Mouse (Mus musculus): ENCODE results near the gene Kcnk6. TPM values are rescaled to one million over a fixed set of nuclear protein-coding genes. Genes with fewer than 3 reads are reported as not detected.
"Not testable (repeated sequence)": the region's sequence is repeated elsewhere in the genome, so short reads cannot be mapped to it uniquely, and the experiment has no call there.

The Kcnk6 gene
- total and polyA plus RNA-seq, 3 experiments: 1.4 to 5.2 TPM; not detected in 1

GRCm38 (mm10) chr7:29214236-29214635 is 18.1 kb downstream of the Kcnk6 start (continued):
- TF ChIP-seq JUND (IDR thresholded peaks at IDR 0.05; ENCODE audit: low read depth, low read length): no peak

- H3K9me3 ChIP-seq (replicated peaks; ENCODE audit: insufficient read depth, low read length): no peaks in the 10 kb centered on the region
- H3K79me2 ChIP-seq (ENCODE audit: control insufficient read depth, insufficient read depth, low read length, poor library complexity): no peaks in the 10 kb centered on the region
- H3K27me3 ChIP-seq (ENCODE audit: control insufficient read depth in 1 of 2, insufficient read depth in 2 of 2, low read length in 2 of 2): no peaks in the 10 kb centered on the region
- DNase-seq (ENCODE audit: low read depth, low spot score): no peak
- peaks cover 1 to 3% of the 10 kb centered on the region in 2 experiments; a peak in 3 of 4 replicates for H3K4me1 ChIP-seq (ENCODE audit: control insufficient read depth in 1 of 2, insufficient read depth in 2 of 2, low read length in 2 of 2)
- no peak within 1 kb of the TSS for H3K9ac ChIP-seq (ENCODE audit: control insufficient read depth, low read depth, low read length, poor library complexity, severe bottlenecking)
- no peak within 1 kb of the TSS for H3K27ac ChIP-seq (ENCODE audit: control insufficient read depth, low read depth, low read length)
- TF ChIP-seq POLR2AphosphoS5 (IDR thresholded peaks at IDR 0.05; ENCODE audit: borderline replicate concordance, low read depth, low read length) (no peak), MAX (IDR thresholded peaks at IDR 0.05; ENCODE audit: low read length) (no peak), MXI1 (IDR thresholded peaks at IDR 0.05; ENCODE audit: low read depth, low read length) (no peak), GATA1 (IDR thresholded peaks at IDR 0.05; ENCODE audit: low read depth, low read length) (no peak), UBTF (IDR thresholded peaks at IDR 0.05; ENCODE audit: borderline replicate concordance, insufficient read depth, low read depth, low read length) (no peak), RCOR1 (IDR thresholded peaks at IDR 0.05; ENCODE audit: low read depth, low read length) (no peak), RAD21 (IDR thresholded peaks at IDR 0.05; ENCODE audit: low read depth, low read length) (no peak), MYB (IDR thresholded peaks at IDR 0.05; ENCODE audit: low read depth, low read length) (no peak), MAFK (IDR thresholded peaks at IDR 0.05; ENCODE audit: borderline replicate concordance, low read depth, low read length) (no peak), E2F4 (IDR thresholded peaks at IDR 0.05; ENCODE audit: borderline replicate concordance, low read depth, low read length) (no peak)
- H3K4me3 ChIP-seq (ENCODE audit: control insufficient read depth in 1 of 2, insufficient read depth in 1 of 2, low read depth in 2 of 2, low read length in 2 of 2): no peak within 1 kb of the TSS
- peaks cover 0 to 2% of the 10 kb centered on the region in 2 experiments; a peak in 2 of 4 replicates for H3K36me3 ChIP-seq (ENCODE audit: control insufficient read depth in 1 of 2, insufficient read depth in 2 of 2, low read length in 2 of 2)
Observed at GRCm38 (mm10) chr7:29213675-29214082, 18.6 kb downstream of the Kcnk6 start, which contains the start of gene Catsperg1. Gene Catsperg1, minus strand, starts transcription at chr7:29214035.

GRCm38 (mm10) chr7:29212775-29213560 is 19.3 kb downstream of the Kcnk6 start:
- H3K4me3 ChIP-seq (ENCODE audit: control insufficient read depth in 1 of 2, insufficient read depth in 1 of 2, low read depth in 2 of 2, low read length in 2 of 2); H3K4me1 ChIP-seq (ENCODE audit: control insufficient read depth in 1 of 2, insufficient read depth in 2 of 2, low read length in 2 of 2); DNase-seq (ENCODE audit: low read depth, low spot score); H3K9me3 ChIP-seq (replicated peaks; ENCODE audit: insufficient read depth, low read length); H3K9ac ChIP-seq (ENCODE audit: control insufficient read depth, low read depth, low read length, poor library complexity, severe bottlenecking); H3K27me3 ChIP-seq (ENCODE audit: control insufficient read depth in 1 of 2, insufficient read depth in 2 of 2, low read length in 2 of 2); H3K79me2 ChIP-seq (ENCODE audit: control insufficient read depth, insufficient read depth, low read length, poor library complexity); H3K27ac ChIP-seq (ENCODE audit: control insufficient read depth, low read depth, low read length); H3K36me3 ChIP-seq (ENCODE audit: control insufficient read depth in 1 of 2, insufficient read depth in 2 of 2, low read length in 2 of 2): not testable (repeated sequence)
